Mouse (Mus musculus) Patski (cell line): ENCODE measurements at regions not wholly inside any gene's neighbourhood (a gene's known extent, or its start where the extent isn't known, plus 50 kb on each side); places are given as distances from the start of the nearest gene placed in this dataset.

Experiments used
- ATAC-seq: fragments of 100-300 bp; one replicate; pipeline ENCODE4 v1.8.0; 2021
- CTCF ChIA-PET: fragments of 350-600 bp; sonication (Branson Sonifier 250); formaldehyde crosslinking; loops from one replicate; lab custom pipeline; 2022; ENCODE audit warnings: inconsistent platforms; lab: Charles Lee
- POLR2A ChIA-PET: fragments of 350-600 bp; sonication (Branson Sonifier 250); formaldehyde crosslinking; loops from one replicate; lab custom pipeline; 2022; ENCODE audit warnings: antibody characterized with exemption, inconsistent platforms; lab: Charles Lee
- DNase-seq: peaks from one replicate; pipeline ENCODE4 v3.0.0-alpha.2; 2011; ENCODE audit warnings: low read depth, low spot score
- H3K27me3 ChIP-seq: fragments of 371-371 bp; one replicate; pipeline ENCODE4 v1.5.1; 2021
- CTCF ChIP-seq: fragments of 100-300 bp; IDR thresholded peaks from one replicate; pipeline ENCODE4 v1.5.1; 2021
- in situ Hi-C: fragments of 300-500 bp; cut with MboI; formaldehyde crosslinking; loops from 3 replicates; pipeline ENCODE4 v1.11.1; 2018; ENCODE audit warnings: low pct_unique_long_range_greater_than_20kb, mixed read lengths

GRCm38 (mm10) chr17:77711130-77711529 is 488.9 kb upstream of the Crim1 start:
- DNase-seq: no peak
- TF ChIP-seq CTCF: no peak
- ChIA-PET POLR2A (no interaction called here), CTCF (no interaction called here)
- H3K27me3 ChIP-seq: peaks cover 3% of the 10 kb centered on the region
- in situ Hi-C loops: no loop called here
- ATAC-seq: no peak

DNA sequence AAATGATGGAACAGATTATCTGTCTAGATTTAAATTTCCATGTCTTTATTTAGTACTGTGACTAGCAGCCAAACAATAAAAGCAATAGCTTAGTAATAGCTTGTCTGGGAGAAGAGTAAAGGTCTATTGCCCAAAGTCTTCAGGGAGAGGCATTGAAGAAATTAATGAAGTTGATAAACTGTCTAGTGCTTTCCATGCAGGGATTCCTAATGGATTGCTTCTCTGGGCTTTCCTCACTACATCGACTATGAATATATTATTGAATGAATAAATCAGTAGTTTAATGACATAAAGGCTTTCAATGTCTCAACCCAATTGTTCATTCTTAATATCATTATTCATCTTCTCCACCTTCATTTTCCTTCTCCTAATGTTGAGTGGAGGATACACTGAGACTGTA is 487.9 kb upstream of the Crim1 start:
- no peak for TF ChIP-seq CTCF
- in situ Hi-C loops: no loop called here
- POLR2A ChIA-PET: no interaction called here
- no peak for ATAC-seq
- CTCF ChIA-PET: no interaction called here
- no peak for DNase-seq
- H3K27me3 ChIP-seq: peaks cover 3% of the 10 kb centered on the region

GRCm38 (mm10) chr17:77718450-77718849 is 481.6 kb upstream of the Crim1 start:
- in situ Hi-C loops: no loop called here
- no peak for TF ChIP-seq CTCF

GRCm38 (mm10) chr17:77734413-77735024 is 465.5 kb upstream of the Crim1 start:
- CTCF ChIA-PET: interaction anchor here (0.8 kb wide), 1 partner anchor 77 kb away, joined by 3 read pairs; no protein-coding TSS in a partner anchor

More at GRCm38 (mm10) chr17:77718450-77718849, 481.6 kb upstream of the Crim1 start:
- ChIA-PET POLR2A (no interaction called here), CTCF (no interaction called here)
- no peak for ATAC-seq
- no peak for DNase-seq
- peaks cover 20% of the 10 kb centered on the region for H3K27me3 ChIP-seq

More at GRCm38 (mm10) chr17:77734413-77735024, 465.5 kb upstream of the Crim1 start:
- POLR2A ChIA-PET: no interaction called here
- no peak for ATAC-seq
- TF ChIP-seq CTCF: no peak
- in situ Hi-C loops: no loop called here
- no peaks in the 10 kb centered on the region for H3K27me3 ChIP-seq
- no peak for DNase-seq
